Mouse (Mus musculus) MEL (cell line): ENCODE measurements around the gene 1700003F12Rik.

ENCODE experiments used
- CTCF ChIP-seq, 3 experiments: IDR thresholded peaks in 2 of 3; conservative IDR thresholded peaks in 1 of 3; 2 replicates each; pipeline ENCODE4 v1.5.1; 2011 to 2012; ENCODE audit warnings: low read length in 3 of 3, low read depth in 2 of 3, mild to moderate bottlenecking in 2 of 3, improper control_type of control experiment in 1 of 3, inconsistent platforms in 1 of 3, mixed read lengths in 1 of 3, moderate library complexity in 1 of 3; ENCODE audit not compliant: control insufficient read depth in 1 of 3, insufficient read depth in 1 of 3, poor library complexity in 1 of 3, severe bottlenecking in 1 of 3
- ZNF384 ChIP-seq: IDR thresholded peaks from 2 replicates; pipeline ENCODE4 v1.6.1; 2012; ENCODE audit warnings: low read depth, mild to moderate bottlenecking, inconsistent platforms, low read length, improper control_type of control experiment

DNA sequence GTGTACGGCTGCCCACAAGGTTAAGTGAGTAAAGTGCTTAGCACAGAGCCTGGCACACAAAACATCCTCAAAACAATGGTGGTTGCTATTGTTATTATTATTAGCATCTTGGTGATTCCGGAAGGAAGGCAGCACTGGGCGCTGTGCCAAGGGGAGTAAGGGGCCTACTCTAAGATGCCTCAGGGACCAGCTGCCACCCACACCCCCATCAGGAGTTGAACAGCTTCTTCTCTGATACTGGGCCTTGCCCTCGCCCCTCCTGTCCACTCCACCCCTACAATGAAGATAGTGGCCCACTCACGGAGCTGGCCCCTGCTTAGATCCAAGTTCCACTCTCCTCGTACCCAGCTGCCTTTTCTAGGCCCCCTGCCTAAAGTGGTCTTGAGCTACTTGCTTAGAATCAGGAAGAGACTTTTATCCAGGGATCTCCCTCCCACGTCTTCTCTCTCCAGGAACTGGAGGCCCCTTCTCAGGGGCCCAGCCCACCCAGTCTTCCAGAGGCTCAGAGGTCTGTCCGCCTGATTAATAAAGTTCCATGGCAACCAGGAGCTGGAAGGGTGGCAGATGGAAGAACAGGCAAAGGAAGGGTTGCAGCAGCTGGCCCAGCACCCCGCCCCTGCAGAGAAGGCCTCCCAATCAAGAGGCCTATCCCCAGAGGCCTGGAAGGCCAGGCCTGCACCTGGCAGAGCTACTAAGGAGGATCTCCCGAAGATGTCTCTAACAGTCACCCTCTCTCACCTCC is 21.6 kb downstream of the 1700003F12Rik start:
- TF ChIP-seq ZNF384 (no peak), CTCF (IDR thresholded peaks at IDR 0.05 in 2 of 3, conservative IDR thresholded peaks at IDR 0.05 in 1 of 3; ENCODE audit: control insufficient read depth in 1 of 3, insufficient read depth in 1 of 3, low read depth in 2 of 3, low read length in 3 of 3, poor library complexity in 1 of 3, severe bottlenecking in 1 of 3) (no peak)
